Mouse (Mus musculus) lung, adult 2 months (tissue): ENCODE results near the gene Ccdc194.

Experiments
- CTCF ChIP-seq: fragments of 200-500 bp; IDR thresholded peaks from 2 replicates; pipeline ENCODE4 v1.5.1; 2011; ENCODE audit warnings: mild to moderate bottlenecking, low read length, control low read depth; ENCODE audit not compliant: insufficient read depth
- POLR2A ChIP-seq: fragments of 200-500 bp; IDR thresholded peaks from 2 replicates; pipeline ENCODE4 v1.6.1; 2011; ENCODE audit warnings: low read depth, mild to moderate bottlenecking, control low read depth, low read length, borderline replicate concordance; ENCODE audit errors: extremely low read depth

GRCm38 (mm10) chr8:71515043-71515442, 10.5 kb downstream of the Ccdc194 start:
- TF ChIP-seq CTCF (no peak), POLR2A (no peak)
